22 mouse cellular contexts compared by ENCODE assay signal in genomic region chr5:115850250-115851028, GRCm38 (mm10). TPM values are rescaled to one million over a fixed set of nuclear protein-coding genes. Genes with fewer than 3 reads are reported as not detected.
DNase-seq lines count a peak whose midpoint lies in the region; ATAC-seq and TF ChIP-seq lines count a peak whose summit lies in the region.
"Had no signal": no experiment of that assay in that cellular context is flagged by ENCODE, and none has a peak within 500 bp of the region (broad histone marks: within the 10 kb centered on the region; RNA-seq: fewer than 3 reads in every experiment).

No protein-coding gene starts in this region.

- peaks cover 52% of the 10 kb centered on the region for H3K4me1 ChIP-seq in liver, embryonic 13.5 days (replicated peaks)
- peaks cover 14% of the 10 kb centered on the region for H3K4me1 ChIP-seq in liver, embryonic 11.5 days (replicated peaks; ENCODE audit: control insufficient read depth, insufficient read depth, low read length)
- H3K4me1 ChIP-seq in liver, postnatal 0 days (ENCODE audit: insufficient read depth), result peaks cover 5% of the 10 kb centered on the region
- H3K4me1 ChIP-seq in forebrain, postnatal 0 days (ENCODE audit: insufficient read depth), result no peaks in the 10 kb centered on the region

- H3K4me2 ChIP-seq in liver, embryonic 13.5 days, result no peak overlapping the region; the same call in 1 of the 2 replicates
- H3K4me2 ChIP-seq in liver, embryonic 11.5 days, result no peak overlapping the region
- peak overlapping the region; percentile 50 for H3K4me2 ChIP-seq in liver, postnatal 0 days (ENCODE audit: low read depth, low read length)
- H3K4me2 ChIP-seq in forebrain, postnatal 0 days (ENCODE audit: low read depth), result no peak overlapping the region
- H3K4me2 ChIP-seq: forebrain, embryonic 13.5 days; neural tube, embryonic 12.5 days had no signal

- peak overlapping the region; percentile 40 for H3K27ac ChIP-seq in liver, embryonic 13.5 days
- H3K27ac ChIP-seq in liver, embryonic 11.5 days (ENCODE audit: low read depth, low read length), result no peak overlapping the region
- H3K27ac ChIP-seq in liver, postnatal 0 days (ENCODE audit: low read depth), result 0 out of 2 replicates have a peak overlapping the region, but pooled peaks have one; percentile 29
- no peak overlapping the region for H3K27ac ChIP-seq in forebrain, postnatal 0 days (ENCODE audit: low read depth, low read length)
- H3K27ac ChIP-seq: forebrain, embryonic 13.5 days; heart, adult 2 months; kidney, postnatal 0 days; neural tube, embryonic 12.5 days had no signal

- TF ChIP-seq EP300 in liver, postnatal 0 days (IDR thresholded peaks at IDR 0.05; ENCODE audit: low read depth), result no peak

- H3K9me3 ChIP-seq in liver, embryonic 13.5 days (replicated peaks), result no peaks in the 10 kb centered on the region
- H3K9me3 ChIP-seq in liver, embryonic 11.5 days (ENCODE audit: control insufficient read depth, low read length), result no peaks in the 10 kb centered on the region
- H3K9me3 ChIP-seq in liver, postnatal 0 days (ENCODE audit: low read length), result no peaks in the 10 kb centered on the region
- no peaks in the 10 kb centered on the region for H3K9me3 ChIP-seq in forebrain, postnatal 0 days (ENCODE audit: low read length)
- H3K9me3 ChIP-seq: forebrain, embryonic 13.5 days; neural tube, embryonic 12.5 days had no signal

- H3K9ac ChIP-seq in liver, embryonic 13.5 days, result no peak overlapping the region
- H3K9ac ChIP-seq in liver, embryonic 11.5 days (ENCODE audit: low read depth, low read length), result no peak overlapping the region
- no peak overlapping the region for H3K9ac ChIP-seq in liver, postnatal 0 days (replicated peaks)
- H3K9ac ChIP-seq in forebrain, postnatal 0 days, result no peak overlapping the region
- H3K9ac ChIP-seq: forebrain, embryonic 13.5 days; neural tube, embryonic 12.5 days had no signal

- no peaks in the 10 kb centered on the region for H3K27me3 ChIP-seq in liver, embryonic 13.5 days
- no peaks in the 10 kb centered on the region for H3K27me3 ChIP-seq in liver, embryonic 11.5 days (replicated peaks; ENCODE audit: control insufficient read depth, insufficient read depth, low read length)
- H3K27me3 ChIP-seq in liver, postnatal 0 days (ENCODE audit: insufficient read depth, low read length), result no peaks in the 10 kb centered on the region
- no peaks in the 10 kb centered on the region for H3K27me3 ChIP-seq in forebrain, postnatal 0 days (ENCODE audit: insufficient read depth, low read length)
- H3K27me3 ChIP-seq: CH12.LX; forebrain, embryonic 13.5 days; neural tube, embryonic 12.5 days had no signal

- 81% methylated on average over 17 of the region's 17 CpGs for WGBS in liver, embryonic 13.5 days (ENCODE audit: insufficient replicate concordance)
- 85% methylated on average over 17 of the region's 17 CpGs for WGBS in liver, embryonic 11.5 days
- 75% methylated on average over 17 of the region's 17 CpGs for WGBS in liver, postnatal 0 days (ENCODE audit: insufficient replicate concordance)
- 79% methylated on average over 17 of the region's 17 CpGs for WGBS in forebrain, postnatal 0 days

- H3K36me3 ChIP-seq in liver, embryonic 13.5 days, result peaks cover 93% of the 10 kb centered on the region
- peaks cover 39% of the 10 kb centered on the region for H3K36me3 ChIP-seq in liver, embryonic 11.5 days (ENCODE audit: control insufficient read depth, insufficient read depth, low read length)
- H3K36me3 ChIP-seq in liver, postnatal 0 days (replicated peaks; ENCODE audit: insufficient read depth, low read length), result peaks cover 42% of the 10 kb centered on the region
- no peaks in the 10 kb centered on the region for H3K36me3 ChIP-seq in forebrain, postnatal 0 days (ENCODE audit: insufficient read depth)

- TF ChIP-seq CTCF in liver, postnatal 0 days (IDR thresholded peaks at IDR 0.05; ENCODE audit: low read depth), result no peak
- TF ChIP-seq CTCF in forebrain, postnatal 0 days (IDR thresholded peaks at IDR 0.05; ENCODE audit: low read depth), result no peak

- DNase-seq in kidney, adult 11 months, result peak; percentile 72
- no peak for DNase-seq in kidney, postnatal 4 days
- no peak for DNase-seq in liver, embryonic 13.5 days
- no peak for DNase-seq in liver, embryonic 11.5 days (ENCODE audit: low spot score)
- DNase-seq in liver, postnatal 0 days, result no peak
- no peak for DNase-seq in urinary bladder, postnatal 25 days (ENCODE audit: low spot score)
- DNase-seq in forebrain, postnatal 0 days, result no peak
- DNase-seq: adrenal gland, postnatal 36 days; cerebellum, adult 2 months; cerebellum, postnatal 36 days; gastrocnemius, postnatal 25 days; heart, adult 2 months; heart, postnatal 4 days; lung, adult 2 months; lung, postnatal 4 days; thymus, adult 18-20 months; thymus, postnatal 4 days had no signal

- ATAC-seq in liver, embryonic 13.5 days (ENCODE audit: low read depth), result no peak; the same call in 1 of the 2 replicates
- ATAC-seq in liver, embryonic 11.5 days (replicated peaks; ENCODE audit: low FRiP score), result no peak
- ATAC-seq in liver, postnatal 0 days, result peak; percentile 51; the same call in 1 of the 2 replicates
- no peak for ATAC-seq in forebrain, postnatal 0 days
- ATAC-seq: forebrain, embryonic 13.5 days; hindbrain, embryonic 16.5 days had no signal

- no peak overlapping the region for H3K4me3 ChIP-seq in liver, embryonic 13.5 days (replicated peaks)
- H3K4me3 ChIP-seq in liver, embryonic 11.5 days (ENCODE audit: low read depth, low read length), result no peak overlapping the region
- H3K4me3 ChIP-seq in liver, postnatal 0 days (ENCODE audit: low read depth, low read length), result no peak overlapping the region
- no peak overlapping the region for H3K4me3 ChIP-seq in forebrain, postnatal 0 days (ENCODE audit: low read depth, low read length)
- H3K4me3 ChIP-seq: forebrain, embryonic 13.5 days; heart, adult 2 months; neural tube, embryonic 12.5 days had no signal

RNA-seq across cellular contexts. Expression of gene Cit, which starts 5.4 kb away (rescaled TPM):
- 39.4 and 41.3 TPM in 2 replicates for polyA plus RNA-seq in liver, embryonic 13.5 days (2015; fragmentation: Nextera tagmentation; extraction: Ambion mirVana)
- 55.1 and 58.4 TPM in 2 replicates for polyA plus RNA-seq in liver, embryonic 11.5 days (2014; fragmentation: Nextera tagmentation; extraction: Ambion mirVana)
- 9.1 and 11.5 TPM in 2 replicates for polyA plus RNA-seq in liver, postnatal 0 days (2015; fragmentation: Nextera tagmentation; extraction: Ambion mirVana)
- total RNA-seq in forebrain, postnatal 0 days (2014; rRNA removed), result 15.8 and 23.3 TPM in 2 replicates
- 7.6 and 18.7 TPM in 2 replicates for polyA plus RNA-seq in forebrain, postnatal 0 days (2015; fragmentation: Nextera tagmentation; extraction: Ambion mirVana)

Comparison
In these comparisons a context has a peak if more than half of its experiments do, and no peak if none do; other contexts are left out.
1. H3K27ac ChIP-seq: peak in liver, embryonic 13.5 days (single experiment) and liver, postnatal 0 days (single experiment); none in liver, embryonic 11.5 days (single experiment) and forebrain, postnatal 0 days (single experiment).